Mouse (Mus musculus) embryonic fibroblast, embryonic 13.5 days (primary cell): ENCODE data around the gene Krtap19-4.

Experiments used
- CTCF ChIP-seq: IDR thresholded peaks from 2 replicates; pipeline ENCODE4 v1.5.1; 2011; ENCODE audit warnings: mild to moderate bottlenecking, control low read depth, low read length, moderate library complexity, borderline replicate concordance; ENCODE audit not compliant: insufficient read depth
- POLR2A ChIP-seq: IDR thresholded peaks from 2 replicates; pipeline ENCODE4 v1.6.1; 2011; ENCODE audit warnings: low read depth, mild to moderate bottlenecking, control low read depth, low read length, moderate library complexity

DNA sequence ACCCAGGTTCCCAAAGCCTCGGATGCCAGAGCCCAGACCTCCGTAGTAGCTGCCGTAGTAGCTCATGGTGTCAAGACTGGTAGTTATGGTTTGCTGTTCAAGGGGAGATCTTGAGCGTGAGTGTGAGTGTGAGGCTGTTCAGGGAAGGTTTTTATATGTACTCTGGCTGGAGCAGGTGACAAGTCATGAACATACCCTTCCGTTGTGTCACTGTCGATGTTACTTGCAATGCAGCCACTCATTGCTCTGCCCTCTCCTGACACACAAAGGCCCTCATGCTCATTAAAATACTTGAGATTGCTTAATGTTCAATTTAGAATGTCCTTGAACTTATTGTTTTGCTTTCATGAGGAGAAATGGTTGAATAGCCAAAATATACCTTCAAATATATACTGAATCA lies 11.5 kb upstream of the Krtap19-4 start, which contains the start of gene Krtap19-5:
- TF ChIP-seq CTCF (no peak), POLR2A (no peak)
